Mouse (Mus musculus): ENCODE measurements at regions not wholly inside any gene's neighbourhood (a gene's known extent, or its start where the extent isn't known, plus 50 kb on each side); places are given as distances from the start of the nearest gene placed in this dataset.
"Not testable (repeated sequence)": the region's sequence is repeated elsewhere in the genome, so short reads cannot be mapped to it uniquely, and the experiment has no call there.

DNA sequence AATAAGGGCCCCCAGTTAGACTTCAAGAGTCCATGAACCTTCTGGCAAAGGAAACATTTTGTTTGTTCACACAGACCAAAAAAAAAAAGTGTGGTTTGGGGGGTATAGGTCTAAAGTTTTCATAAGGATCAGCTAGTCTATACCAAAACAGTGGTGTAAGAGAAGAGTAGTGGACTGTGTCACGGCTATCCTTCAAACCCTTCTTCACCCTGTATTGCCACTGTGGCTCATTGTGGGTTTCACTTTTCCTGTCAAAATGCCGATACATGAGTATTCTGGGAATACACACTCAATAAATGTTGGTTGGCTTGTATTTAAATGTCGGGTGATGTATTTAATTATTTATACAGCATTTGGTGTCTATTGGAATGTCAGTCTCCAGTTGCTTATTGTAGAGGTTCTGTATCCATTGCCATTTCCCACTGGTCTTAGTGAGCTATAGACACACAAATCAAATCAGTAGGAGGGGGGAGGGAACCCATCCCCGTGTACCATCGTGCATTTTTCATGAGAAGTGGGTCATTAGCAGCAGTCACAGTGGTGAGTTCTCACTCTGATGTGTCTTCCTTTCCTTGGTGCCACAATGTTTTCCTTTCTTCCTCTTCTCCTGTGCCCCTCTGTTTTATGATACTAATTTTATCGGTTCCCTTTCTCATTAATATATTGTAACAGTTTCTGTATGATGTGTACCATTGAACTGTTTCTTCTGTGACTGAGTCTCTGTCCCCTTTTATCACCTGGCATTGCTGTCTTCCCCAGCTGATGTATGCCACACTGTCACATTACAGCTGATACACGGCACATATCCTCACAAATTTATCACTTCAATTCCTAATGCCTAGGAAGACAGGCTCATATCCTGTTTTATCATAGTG, 187.8 kb upstream of the Tsc22d2 start:
- DNase-seq (ENCODE audit: low read depth, low spot score) = no peak

DNA sequence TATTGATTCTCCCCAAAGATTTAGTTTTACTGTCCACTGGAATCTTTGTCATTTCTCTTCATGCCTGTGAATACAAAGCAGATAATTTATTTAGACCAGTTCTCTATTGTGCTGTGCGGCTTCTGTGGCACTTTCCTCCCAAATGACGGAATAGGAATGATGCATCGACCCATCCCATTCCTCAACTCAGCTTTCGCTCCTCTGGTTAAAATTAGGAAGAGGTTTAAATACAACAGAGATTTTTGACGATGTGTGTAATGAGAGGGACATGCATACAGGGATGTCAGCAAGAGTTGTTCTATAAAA, 187.2 kb upstream of the Tsc22d2 start:
- DNase-seq (ENCODE audit: low read depth, low spot score) = no peak

DNA sequence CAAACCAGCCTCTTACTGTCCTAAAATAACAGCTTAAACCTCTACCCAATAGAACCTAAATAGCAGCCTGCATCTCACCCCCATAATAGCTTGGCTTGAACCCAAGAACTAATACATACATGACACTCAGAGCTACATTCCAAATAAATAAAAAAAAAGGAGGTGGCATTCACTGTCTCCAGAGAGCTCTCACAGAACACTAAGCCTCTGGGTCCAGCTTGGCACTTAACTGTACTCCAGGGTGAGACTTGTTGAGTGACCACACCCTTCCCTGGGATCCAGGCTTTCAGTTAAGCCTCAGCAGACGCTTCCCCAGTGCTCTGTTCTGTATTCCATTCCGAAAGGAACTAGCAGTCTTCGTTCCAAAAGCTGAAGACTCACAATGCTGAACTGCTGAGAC, 186.3 kb upstream of the Tsc22d2 start:
- no peak for DNase-seq (ENCODE audit: low read depth, low spot score)

DNA sequence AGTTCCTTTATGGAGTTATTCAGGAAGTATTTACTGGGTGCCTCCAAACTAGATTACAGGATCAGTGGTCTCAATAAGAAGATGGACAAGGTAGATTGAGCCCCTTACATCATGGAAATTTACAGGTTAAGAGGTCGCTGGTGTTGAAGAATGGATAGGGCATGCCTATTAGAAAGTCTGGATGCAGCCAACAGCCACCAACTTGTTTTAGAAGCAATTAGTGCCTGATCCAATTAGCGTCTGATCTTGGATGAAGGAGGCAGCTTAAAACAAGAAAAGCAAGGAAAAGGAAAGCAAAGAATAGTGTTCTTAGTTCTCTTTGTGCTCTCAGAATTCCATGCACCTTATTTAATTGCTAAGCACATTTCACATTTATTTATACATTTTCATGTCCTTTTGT, 182.8 kb upstream of the Tsc22d2 start:
- DNase-seq (ENCODE audit: low read depth, low spot score) = no peak

DNA sequence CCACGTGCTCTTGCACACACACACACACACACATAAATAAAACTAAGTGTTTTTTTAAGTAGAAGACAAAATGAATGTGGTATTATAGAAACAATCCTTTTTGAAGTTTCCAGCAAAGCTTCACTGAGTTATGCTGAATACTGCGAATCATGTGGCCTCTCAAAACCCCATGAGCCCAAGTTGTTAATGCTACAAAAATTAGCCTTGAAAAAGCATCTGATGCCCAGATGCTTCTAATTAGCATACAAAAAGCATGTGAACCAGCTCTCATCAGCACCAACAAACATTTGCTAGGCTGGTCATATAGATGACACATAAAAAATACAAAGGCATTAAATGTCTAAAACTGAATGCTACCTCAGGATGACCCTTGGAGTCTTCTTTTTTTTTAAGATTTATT, 181.2 kb upstream of the Tsc22d2 start:
- DNase-seq (ENCODE audit: low read depth, low spot score) = no peak

DNA sequence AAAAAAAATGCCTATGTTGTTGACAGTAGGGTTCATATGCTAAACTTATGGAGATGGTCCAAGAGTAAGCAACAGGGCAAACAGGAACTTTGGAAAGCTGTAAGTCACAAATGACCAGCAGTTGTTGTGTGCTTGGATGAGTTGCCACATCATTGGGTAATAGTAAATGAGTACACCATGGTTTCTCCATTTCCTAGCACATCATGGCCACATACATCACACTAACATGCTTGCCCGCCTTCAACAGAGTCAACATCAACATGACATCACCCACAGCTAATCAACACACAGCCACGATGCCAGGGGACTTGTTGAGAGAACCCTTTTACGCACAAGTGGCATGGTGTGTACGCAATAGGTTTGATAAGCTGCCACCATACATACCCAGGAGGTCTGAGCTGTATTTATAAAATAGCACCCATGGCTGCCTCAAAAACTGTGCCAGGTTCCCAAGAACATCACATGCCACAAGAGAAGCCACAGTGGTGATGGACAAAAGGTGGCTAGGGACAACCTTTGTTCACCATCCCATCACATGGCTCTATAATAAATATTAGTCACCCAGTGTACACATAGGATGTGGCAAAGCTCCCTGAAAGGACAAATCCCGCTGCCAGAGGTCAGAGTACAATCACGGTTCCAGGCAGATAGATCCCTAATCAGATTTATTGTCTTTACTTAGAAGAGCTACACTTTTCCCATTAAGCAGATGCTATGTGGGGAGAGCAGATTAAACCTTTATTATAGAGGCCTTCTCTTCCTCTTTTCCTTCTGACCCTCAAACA, 179.5 kb upstream of the Tsc22d2 start:
- no peak for DNase-seq (ENCODE audit: low read depth, low spot score)

DNA sequence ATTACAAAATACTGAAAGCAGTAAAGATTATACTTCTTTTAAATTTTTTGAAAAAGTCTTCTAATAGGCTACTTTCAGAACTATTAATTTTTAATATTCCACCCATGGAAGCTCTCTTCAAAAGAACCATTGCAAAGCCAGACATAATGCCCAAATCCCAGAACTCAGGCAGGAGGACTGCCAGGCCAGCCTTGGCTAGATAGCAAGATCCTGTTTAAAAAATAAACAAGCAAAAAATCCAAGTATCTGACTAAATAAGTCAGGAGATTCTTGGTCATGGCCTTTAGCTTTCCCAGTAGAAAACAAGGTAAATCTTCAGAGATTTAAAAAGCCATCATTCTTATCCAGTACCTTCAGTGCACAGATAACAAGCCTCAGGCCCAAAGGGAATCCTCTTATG, 176.4 kb upstream of the Tsc22d2 start:
- DNase-seq (ENCODE audit: low read depth, low spot score) = no peak

DNA sequence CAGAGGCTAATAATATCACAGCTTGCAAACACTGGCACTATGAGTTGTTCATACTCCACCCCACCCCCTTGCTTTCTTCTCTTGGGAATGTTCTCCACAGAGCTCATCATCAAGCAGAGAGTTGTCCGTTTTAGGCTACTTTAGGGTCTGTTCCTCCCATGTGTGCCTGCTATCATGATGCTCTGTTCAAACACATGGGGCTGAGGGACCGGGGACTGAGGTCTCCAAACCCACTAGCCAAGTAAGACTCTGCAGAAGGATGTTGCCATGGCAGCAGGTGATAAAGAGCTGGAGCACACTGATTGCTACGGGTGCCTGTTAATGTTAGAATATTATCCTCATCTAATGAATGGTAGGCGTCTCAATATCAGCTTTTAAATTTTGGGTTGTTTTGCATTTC, 173.7 kb upstream of the Tsc22d2 start:
- DNase-seq (ENCODE audit: low read depth, low spot score) = no peak

DNA sequence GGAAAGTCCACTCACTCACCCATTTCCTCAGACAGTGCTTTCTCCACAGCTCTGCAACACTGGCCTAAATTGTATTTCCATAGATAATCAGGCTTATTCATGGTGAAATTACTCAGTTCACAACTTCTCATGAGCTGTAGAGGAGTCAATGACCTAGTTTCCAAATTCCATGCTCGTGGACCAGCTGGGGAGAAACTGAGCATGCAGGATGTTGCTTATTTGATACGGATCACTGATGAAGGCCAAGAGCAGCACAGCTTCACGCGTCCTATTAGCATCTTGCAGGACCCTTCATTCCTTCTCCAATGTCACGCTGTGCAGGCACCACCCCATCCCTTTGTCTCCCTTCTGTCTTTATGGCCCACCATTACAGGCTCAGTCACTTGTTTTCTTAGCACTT, 169.2 kb upstream of the Tsc22d2 start:
- no peak for DNase-seq (ENCODE audit: low read depth, low spot score)

DNA sequence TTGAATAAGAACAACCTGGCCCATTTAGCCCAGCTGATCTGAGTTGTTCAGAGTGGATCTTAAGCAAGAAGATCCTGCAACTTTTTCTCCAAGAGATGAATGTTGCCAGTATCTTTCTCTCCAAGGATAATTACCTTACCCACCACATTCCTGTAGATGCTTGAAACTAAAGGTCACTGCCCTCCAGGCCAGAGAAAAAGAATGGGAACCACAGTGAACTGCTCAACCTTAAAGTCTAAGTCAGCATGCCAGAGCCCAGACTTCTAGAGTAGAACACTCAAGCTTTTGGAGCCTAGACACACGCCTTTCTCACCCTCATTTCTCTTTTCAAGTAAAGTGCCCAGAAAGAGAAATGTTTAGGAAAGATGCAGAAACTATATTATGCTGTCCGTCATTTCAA, 166.5 kb upstream of the Tsc22d2 start:
- DNase-seq (ENCODE audit: low read depth, low spot score) = no peak

DNA sequence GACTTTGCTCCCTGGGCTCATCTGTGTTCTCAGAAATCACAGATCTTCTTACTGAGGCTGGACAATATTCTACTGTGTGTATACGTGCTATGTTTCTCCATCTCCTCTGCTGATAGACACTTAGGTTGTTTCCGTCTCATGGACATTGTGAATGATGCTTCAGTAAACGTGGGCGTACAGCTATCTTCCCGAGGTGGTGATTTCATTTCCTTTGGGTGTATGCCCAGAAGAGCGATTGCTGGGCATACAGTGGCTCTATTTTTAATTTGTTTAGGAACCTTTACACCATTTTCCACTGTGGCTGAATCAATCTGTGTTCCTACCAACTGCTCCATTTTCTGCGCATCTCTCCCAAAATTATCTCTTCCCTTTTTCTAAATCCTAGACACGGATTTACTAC, 160.6 kb upstream of the Tsc22d2 start:
- DNase-seq (ENCODE audit: low read depth, low spot score) = no peak

DNA sequence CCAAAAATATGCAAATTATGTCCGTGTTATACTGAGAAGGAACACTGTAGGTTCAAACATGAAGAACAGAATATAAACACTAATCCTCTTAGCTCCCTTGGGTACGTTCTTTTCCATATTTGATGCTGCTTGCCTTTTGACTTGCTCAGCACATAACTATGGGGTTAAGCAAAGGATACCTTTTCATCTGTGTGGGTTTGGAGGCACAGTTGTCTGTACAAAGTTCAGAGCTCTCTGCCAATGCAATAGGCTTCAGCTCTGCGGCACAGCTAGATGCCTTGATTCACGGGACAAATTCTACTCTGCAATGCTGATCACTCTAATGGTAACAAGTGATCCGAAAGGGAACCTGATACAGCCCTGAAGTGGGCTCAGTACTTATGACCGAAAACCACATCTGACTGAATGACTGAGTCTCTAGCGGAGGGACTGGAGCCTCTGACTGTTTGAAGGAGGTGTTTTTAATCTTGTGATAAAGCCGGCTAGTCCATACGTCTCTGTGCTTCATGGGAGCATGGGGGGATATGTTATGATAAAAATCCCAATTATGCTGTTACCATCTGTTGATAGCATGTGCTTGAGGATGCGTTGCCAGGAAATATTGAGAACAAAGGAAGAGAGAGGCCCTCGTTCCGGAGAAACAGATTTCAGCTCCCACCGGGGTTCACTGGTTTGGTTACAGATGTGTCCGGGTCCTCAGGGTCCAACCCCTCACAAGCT, 146.7 kb upstream of the Tsc22d2 start:
- no peak for DNase-seq (ENCODE audit: low read depth, low spot score)

DNA sequence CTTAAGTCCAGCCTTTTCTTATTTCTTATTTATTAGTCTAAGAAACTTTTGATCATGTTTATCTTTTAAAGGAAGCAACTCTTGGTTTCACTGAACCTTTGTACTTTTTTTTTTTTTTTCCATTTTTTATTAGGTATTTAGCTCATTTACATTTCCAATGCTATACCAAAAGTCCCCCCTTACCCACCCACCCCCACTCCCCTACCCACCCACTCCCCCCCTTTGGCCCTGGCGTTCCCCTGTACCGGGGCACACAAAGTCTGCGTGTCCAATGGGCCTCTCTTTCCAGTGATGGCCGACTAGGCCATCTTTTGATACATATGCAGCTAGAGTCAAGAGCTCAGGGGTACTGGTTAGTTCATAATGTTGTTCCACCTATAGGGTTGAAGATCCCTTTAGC, 143.1 kb upstream of the Tsc22d2 start:
- not testable (repeated sequence) for DNase-seq (ENCODE audit: low read depth, low spot score)

DNA sequence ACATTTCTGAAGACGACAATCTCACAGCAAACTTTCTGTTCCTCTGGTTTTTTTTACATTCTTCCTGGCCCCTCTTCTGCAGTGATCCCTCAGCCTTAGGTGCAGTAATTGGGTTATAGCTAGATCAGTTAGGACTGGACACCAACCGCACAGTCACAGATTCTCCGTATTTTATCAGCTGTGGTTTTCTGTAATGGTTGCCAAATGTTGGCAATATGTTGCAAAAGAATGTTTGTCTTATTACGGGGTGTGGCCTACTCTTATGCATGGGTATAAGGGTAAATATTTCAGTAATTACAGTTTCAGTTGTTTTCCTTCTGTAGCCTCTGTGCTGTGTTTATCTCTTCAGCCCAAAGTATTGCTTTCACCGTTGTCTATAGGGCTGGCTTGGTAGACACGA, 133.2 kb upstream of the Tsc22d2 start:
- no peak for DNase-seq (ENCODE audit: low read depth, low spot score)

DNA sequence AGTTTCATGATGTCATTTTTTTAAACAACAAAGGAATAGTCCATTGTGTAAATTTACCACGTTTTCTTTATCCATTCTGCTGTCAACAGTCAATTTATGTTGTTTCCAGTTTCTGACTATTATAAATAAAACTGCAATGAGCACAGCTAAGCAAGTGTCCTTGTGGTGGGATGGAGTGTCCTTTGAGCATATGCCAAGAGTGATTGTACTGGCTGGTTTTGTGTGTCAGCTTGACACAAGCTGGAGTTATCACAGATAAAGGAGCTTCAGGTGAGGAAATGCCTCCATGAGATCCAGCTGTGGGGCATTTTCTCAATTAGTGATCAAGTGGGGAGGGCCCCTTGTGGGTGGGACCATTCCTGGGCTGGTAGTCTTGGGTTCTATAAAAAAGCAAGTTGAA, 130.1 kb upstream of the Tsc22d2 start:
- DNase-seq (ENCODE audit: low read depth, low spot score) = not testable (repeated sequence)

DNA sequence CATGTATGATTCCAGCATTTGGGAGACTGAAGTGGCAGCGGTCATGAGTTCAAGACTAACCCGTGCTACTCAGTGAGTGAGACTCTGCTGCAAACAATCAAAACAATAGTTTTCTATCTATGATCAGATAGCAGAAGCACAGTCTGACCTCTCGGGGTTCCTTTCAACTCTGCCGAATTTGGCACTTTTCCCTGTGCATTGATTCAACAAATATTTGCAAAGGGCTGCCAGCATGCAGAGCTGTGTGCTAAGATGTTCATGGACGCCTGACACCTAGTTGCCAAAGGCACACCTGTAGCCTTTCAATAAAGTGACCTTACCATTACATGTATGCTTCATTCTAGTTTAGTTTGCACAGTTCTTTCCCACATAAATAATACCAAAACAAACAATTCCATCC, 118.7 kb upstream of the Tsc22d2 start:
- DNase-seq (ENCODE audit: low read depth, low spot score) = no peak

DNA sequence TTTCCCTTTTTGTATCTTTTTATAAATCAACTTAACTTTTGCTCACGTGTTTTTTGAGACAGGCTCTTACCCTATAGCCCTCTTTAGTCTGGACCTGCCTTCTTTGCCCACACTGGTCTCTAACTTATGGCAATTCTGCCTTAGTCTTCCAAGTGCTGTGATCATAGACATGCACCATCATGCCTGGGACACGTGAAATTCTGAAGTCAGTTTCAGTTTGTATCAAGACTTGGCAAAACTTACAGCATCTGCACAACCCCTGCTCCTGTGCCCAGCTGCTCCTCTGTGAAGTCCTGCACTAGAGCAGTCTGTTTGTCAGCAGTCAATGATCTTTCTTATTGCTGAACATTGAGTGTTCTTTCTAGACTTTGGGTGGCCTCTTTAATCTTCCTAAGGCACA, 114.3 kb upstream of the Tsc22d2 start:
- DNase-seq (ENCODE audit: low read depth, low spot score) = no peak

DNA sequence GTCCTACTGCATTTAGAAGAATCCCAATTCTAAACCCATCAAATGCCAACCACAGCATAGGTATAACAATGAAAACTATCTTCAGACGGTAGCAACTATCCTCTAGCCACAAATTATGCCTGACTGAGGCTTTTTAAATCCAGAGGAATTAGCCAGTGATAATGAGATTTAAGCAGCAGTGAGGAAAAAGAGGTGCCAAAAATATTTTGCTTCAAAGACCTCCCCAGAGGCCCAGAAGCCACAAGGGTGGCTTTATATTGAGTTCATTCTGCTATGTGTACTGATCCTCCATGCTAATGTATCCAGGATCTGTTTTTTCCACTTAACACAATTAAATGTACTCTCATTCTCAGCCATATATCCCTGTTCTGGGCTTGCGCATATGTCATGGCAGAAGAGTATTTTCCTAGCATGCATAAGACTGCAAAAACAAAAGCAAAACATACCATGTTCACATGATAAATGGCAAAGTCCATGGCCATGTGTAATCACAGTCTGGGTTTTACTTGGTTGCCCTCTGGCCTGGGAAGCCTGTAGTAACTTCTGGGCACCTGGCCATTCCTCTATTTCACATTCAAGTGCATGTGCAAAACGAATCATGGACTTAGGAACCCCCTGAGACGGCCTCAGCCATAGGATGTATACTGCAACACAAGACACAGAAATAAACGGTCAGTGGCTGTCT, 113.6 kb upstream of the Tsc22d2 start:
- no peak for DNase-seq (ENCODE audit: low read depth, low spot score)

DNA sequence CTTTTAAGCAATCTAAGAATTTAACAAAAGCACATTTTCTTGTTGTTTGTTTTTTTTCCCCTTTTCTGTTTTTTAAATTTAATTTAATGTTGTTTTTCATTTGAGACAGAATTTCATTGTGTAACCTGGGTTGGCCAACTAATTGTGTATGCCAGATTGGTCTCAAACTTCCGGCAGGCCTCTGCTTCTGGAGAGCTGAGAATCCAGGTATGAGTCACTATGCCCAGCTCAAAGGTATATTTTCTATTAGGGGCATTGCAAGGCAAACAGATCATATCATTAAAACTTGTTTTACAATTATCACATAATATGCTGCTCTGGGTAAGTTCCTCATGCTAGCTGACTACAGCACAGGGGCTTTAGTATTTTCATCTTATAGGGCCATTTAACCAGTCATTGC, 112.2 kb upstream of the Tsc22d2 start:
- no peak for DNase-seq (ENCODE audit: low read depth, low spot score)

DNA sequence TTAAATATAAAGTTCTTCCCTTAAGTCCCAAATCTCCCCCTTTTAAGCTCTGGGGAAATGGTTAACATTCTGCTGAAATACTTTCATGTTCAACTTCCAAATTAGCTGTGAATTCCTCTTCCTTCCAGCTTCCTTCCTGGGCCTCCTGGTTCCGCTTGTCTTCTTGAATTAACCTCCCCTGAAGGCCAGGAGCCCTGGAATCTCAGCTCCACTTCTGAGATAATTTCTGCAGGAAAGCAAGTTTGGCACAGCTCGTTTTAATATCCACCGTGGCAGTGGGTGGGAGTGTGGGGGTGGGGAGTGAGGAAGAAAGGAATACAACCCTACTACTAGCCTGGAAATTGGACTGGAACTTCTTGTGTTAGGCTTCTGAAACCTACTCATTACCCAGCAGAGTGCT, 110.8 kb upstream of the Tsc22d2 start:
- DNase-seq (ENCODE audit: low read depth, low spot score) = no peak

DNA sequence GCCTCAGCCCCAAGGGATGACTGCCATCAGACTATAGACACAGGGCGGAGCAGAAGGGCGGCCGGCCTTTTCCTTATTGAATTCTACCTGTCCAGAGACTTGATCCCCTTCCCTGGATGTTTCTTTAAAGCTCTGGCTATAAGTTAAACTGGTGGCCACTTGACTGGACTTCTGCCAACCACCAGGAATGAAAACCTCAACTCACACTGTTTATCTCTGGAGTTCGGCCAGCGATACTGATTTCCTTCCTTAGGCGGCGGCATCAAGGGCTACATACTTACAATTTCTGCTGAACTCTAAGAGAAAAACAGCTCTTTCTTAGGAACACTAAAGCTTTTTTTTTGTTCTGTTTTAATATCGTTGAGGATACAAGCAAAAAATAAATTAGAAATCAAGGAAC, 104.9 kb upstream of the Tsc22d2 start:
- DNase-seq (ENCODE audit: low read depth, low spot score) = no peak

DNA sequence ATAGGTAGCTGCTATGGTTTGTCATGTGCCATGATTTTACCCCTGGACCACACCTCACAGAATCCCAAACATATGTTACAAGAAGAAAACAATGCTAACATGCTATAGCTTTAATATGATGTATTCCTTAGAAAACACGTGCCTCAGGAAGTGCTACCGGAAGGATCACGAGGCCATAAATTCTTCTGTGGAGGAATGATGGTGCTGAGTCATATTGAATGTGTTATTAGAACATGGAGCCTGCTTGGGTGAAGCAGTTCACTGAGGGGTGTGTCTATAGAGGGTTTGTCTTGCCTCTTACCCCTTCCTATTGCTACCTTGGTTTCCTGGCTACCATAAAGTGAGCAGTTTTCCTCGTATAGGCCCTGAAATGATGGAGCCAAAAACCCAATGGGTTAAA, 104.1 kb upstream of the Tsc22d2 start:
- no peak for DNase-seq (ENCODE audit: low read depth, low spot score)
